Mouse (Mus musculus): ENCODE results near the gene Neu1.
"Not testable (repeated sequence)": the region's sequence is repeated elsewhere in the genome, so short reads cannot be mapped to it uniquely, and the experiment has no call there.

Gene Neu1

GRCm38 (mm10) chr17:34969822-34970221, 38.8 kb downstream of the Neu1 start, which contains the start of gene Gm20481:
TSS of gene Gm20481 (plus strand) at chr17:34969912.
- DNase-seq = not testable (repeated sequence)

- peak; percentile 15 for DNase-seq
These were observed 39.8 kb downstream of the Neu1 start for GRCm38 (mm10) chr17:34970850-34971249.

GRCm38 (mm10) chr17:34971694-34972068, 40.6 kb downstream of the Neu1 start:
- DNase-seq = not testable (repeated sequence)

GRCm38 (mm10) chr17:34972069-34972749, 41.2 kb downstream of the Neu1 start, which contains the start of the genes Hspa1a and Hspa1l:
TSS of gene Hspa1a (minus strand) at chr17:34972156.
TSS of gene Hspa1l (plus strand) at chr17:34972703.
- peak; percentile 96 for DNase-seq

- peak; percentile 41 for DNase-seq
These were observed 44.8 kb downstream of the Neu1 start for GRCm38 (mm10) chr17:34975581-34976492.

- peak; percentile 3 for DNase-seq
These were observed 45.9 kb downstream of the Neu1 start for GRCm38 (mm10) chr17:34977000-34977399.

GRCm38 (mm10) chr17:34978239-34978638, 47.2 kb downstream of the Neu1 start:
- peak; percentile 14 for DNase-seq

GRCm38 (mm10) chr17:34979631-34980030, 48.6 kb downstream of the Neu1 start:
- no peak for DNase-seq

GRCm38 (mm10) chr17:34980655-34981054, 49.6 kb downstream of the Neu1 start:
- peak; percentile 69 for DNase-seq

GRCm38 (mm10) chr17:34981690-34982180, 50.7 kb downstream of the Neu1 start, which contains the start of gene Lsm2:
TSS of gene Lsm2 (plus strand) at chr17:34981862.
- DNase-seq = peak; percentile 91

GRCm38 (mm10) chr17:34982328-34982727, 51.3 kb downstream of the Neu1 start:
- no peak for DNase-seq

GRCm38 (mm10) chr17:34984218-34984617, 53.2 kb downstream of the Neu1 start:
- peak; percentile 2 for DNase-seq
